Mouse (Mus musculus) large intestine, adult 2 months (tissue): ENCODE results near the gene Schip1. TPM values are rescaled to one million over a fixed set of nuclear protein-coding genes. Genes with fewer than 3 reads are reported as not detected.

ENCODE experiments used
- DNase-seq: peaks from one replicate; pipeline ENCODE4 v3.0.0-alpha.2; 2012; ENCODE audit warnings: low read depth, low spot score
- WGBS: fragments of 180-500 bp; shearing (Covaris S2); methylation state at CpG from one replicate; pipeline ENCODE4 v1.1.7; 2018; 5-methylcytosine and 5-hydroxymethylcytosine counted together
- polyA plus RNA-seq: library from polyadenylated mRNA; depleted of rRNA; stranded (reverse); fragments of >200 nt; gene quantifications from 2 replicates; pipeline ENCODE4 v1.2.3, GENCODE M21; 2012

The Schip1 gene
- polyA plus RNA-seq, 1 experiment = 5.9 TPM

DNA sequence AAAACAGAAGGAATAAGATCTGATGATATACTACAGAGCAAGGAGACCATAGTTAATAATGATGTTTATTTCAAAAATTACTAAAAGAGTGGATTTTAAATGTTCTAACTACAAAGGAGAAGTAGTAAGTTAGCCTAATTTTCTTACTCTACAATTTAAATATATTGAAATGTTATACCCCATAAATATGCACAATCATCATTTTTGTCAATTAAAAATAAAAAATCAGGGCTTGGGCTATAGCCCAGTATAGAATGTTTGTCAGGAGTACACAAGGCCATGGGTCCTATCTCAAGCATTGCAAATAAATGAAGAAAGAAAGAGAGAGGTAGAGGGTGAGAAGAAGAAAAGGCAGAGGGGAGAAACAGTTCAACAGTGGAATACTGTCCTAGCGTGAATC lies 387.0 kb downstream of the Schip1 start:
- DNase-seq = no peak
- 96% methylated on average over 1 of the region's 1 CpGs for WGBS

DNA sequence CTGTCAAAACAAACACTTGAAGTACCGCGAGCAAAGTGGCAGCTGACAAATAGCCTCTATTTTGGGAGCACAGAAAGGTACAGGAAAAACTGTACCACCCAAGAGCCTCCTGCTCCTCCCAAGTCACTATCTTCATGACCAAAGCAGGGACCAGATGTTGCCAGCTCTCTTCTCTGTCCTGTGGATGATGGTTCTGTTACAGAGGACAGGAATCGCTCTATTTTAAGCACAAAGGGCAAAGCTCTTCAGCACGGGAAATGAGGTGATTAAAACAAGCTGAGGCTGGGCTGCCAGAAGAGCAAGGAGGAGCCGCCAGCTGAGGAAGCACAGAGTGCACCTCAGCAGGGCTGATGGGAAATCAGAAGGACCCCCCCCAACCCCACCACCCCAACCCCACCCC lies 388.7 kb downstream of the Schip1 start:
- no peak for DNase-seq
- WGBS = 12% methylated on average over 5 of the region's 5 CpGs

DNA sequence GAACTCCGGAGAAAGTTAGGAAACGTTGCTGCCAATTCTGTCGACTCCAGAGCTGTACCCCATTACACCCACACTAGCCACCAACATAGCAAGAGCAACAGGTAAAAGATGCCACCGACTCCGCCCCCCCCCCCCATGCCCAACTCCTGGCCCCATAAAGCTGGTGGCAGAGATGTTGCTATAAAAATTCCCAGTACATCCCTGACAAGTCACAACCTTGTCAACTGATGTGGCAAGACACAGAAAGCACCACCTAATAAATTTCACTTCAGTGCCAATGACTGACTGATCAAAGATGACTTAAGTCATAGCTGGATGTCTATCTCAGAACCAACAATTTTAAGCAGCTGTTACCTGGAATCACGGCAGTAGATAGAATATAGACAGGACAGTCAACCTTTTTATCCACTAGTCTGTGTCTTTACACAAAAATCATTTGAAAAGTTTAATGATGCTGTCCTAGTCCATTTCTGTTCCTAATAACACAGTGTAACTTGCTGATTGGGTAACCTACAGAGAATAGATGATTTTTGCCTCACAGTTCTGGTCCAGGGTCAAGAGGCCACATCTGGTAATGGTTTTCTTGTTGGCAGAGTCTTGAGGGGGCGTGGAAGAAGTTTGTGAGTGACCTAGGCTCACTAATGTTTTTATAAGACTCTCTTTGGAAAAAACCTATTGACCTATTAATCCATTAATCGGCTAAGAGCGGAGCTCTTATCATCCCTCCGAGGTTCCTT lies 389.3 kb downstream of the Schip1 start:
- 72% methylated on average over 10 of the region's 10 CpGs for WGBS
- DNase-seq = no peak

DNA sequence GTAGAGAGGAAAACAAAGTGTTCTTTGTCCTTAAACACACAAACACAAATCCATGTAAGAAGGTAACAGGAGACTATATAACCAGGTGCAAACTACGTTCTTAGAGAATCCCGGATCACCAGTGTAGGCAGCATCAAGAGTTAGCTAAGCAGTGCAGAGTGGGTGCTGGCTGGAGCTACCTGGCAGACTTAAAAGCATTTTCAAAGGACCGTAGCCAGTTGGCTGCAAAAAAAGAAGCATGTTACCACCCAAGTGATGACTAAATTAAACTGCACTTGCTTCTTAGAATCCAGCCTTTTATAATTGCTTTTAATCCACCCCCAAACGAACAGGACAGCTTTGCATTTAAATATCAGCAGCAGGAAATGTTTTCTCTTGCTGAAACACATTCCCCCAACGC lies 402.0 kb downstream of the Schip1 start:
- no peak for DNase-seq
- WGBS = 55% methylated on average over 5 of the region's 5 CpGs

DNA sequence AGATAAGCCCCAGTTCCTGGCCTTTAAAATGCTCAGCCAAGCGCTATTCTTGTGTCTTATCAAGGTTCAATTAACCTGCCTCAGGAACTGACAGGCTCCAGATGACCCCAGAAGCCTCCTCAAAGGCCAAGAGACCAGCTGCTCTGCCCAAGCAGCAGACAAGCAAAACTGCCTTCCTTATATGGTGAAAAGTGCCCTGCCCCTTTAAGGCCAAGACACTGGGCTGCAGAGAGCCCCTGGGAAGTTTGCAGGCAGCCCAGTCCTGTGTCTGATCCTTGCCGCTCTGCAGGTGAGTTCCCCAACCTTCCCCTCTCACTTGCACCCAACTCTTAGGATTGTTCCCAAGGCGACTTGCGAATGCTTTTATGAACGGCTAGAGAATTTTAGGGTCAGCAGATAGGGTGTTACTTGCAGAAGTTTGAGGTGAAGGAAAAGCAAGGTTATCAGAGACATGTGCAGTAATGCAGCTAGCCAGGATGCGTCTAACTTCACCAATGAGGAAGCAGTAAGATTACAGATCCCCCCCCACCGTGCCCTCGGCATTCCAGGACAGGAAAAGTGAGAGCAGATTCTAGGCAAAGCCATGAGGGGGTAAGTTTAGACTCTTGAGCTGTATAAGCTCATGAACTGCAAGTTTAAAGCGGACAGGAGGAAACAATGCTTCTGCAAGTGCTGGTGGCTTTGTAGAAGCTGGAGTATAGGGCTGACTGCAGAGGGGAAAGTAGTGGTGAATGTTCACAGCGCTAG lies 403.5 kb downstream of the Schip1 start:
- WGBS = 5% methylated on average over 10 of the region's 10 CpGs
- DNase-seq = no peak

DNA sequence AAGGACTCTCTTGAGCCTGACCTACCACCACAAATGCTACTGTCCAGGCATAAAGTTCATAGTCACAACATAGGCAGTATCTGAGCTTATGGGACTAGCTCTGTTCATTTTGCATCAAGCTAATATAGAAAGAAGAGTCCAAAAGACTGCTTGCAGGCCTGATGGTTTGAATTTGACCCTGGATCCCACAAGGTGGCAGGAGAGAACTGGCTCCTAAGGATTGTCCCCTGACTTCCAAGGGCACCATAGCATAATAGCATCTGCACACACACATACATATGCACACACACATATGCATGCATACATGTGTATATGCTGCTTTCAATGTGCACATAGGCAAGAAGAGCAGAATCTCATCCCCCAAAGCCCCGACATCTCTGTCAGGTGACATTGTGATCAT lies 405.0 kb downstream of the Schip1 start:
- no peak for DNase-seq
- WGBS = 58% methylated on average over 1 of the region's 1 CpGs

DNA sequence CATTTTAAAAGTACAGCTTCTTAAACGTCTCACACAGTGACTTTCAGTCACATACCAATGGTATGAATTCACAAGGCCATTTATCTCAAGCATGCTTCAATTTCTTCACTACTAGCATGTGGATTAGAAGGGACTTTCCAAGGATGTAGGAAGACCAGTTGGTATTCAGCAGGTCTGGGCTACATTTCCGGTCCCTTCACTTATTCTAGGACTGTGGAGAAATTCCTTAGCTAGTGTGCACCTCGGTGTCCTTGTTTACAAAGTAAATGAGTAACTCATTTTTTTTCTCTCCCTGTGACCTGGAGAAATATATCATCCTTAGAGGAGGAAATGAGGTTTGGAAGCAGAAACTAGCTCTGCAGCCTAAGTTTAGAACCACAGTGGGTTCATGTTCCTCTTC lies 405.5 kb downstream of the Schip1 start:
- DNase-seq = no peak
- 17% methylated on average over 3 of the region's 3 CpGs for WGBS

DNA sequence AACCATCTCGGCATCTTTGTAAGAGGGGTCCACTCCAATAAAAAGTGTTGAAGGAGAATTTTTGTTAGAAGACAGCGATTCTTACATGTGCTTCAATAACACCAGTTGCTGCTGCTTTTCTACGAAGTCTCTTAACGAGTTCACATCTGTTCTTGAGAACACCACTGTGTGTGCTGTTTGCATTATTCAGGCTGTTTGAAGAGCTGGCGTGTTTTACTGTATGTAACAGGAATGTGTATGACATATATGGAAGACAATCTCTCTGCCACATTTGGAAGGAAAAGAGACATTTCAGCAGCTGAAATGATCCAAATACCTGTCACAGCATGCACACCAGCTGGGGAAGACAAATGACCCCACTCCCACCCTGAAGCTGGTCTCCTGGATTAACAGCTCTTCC lies 406.0 kb downstream of the Schip1 start:
- 51% methylated on average over 5 of the region's 5 CpGs for WGBS
- DNase-seq = no peak

DNA sequence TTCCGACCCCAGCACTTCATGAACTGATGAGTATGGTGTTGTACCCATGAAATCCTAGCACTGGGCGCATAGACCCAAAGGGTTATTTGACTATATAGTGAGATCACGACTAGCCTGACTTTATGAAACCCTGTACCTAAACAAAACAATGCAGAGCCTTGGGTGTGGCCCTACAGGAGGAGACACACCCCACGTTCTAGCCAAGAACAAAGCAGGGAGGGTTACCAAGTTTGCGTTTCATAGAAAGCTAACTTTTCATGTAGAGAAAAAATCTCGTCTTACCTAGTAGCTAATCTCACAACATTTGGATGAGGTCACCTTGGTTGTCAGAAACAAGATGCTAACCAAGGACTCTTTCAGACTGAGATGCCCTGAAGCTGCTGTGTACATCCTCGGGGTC lies 411.7 kb downstream of the Schip1 start:
- no peak for DNase-seq
- 69% methylated on average over 7 of the region's 7 CpGs for WGBS

DNA sequence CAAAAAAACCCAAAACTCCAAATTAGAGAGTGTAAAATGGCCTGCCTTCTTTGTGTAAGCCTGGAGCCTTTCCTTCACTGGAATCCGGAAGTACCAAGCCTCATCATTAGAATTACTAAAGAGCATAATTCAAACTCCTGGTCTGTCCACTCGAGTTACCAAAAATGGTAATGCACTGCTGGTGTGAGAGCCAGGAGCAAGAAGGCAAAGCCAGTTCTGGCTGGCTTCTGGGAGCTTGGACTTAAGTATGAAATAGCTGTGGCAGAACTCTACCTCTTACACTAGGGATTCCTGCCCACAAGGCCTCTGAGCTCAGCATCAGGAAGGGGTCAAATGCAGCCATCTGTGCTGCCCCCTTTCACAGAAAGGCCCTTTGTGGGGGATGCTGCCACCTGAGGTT lies 412.9 kb downstream of the Schip1 start:
- 60% methylated on average over 2 of the region's 2 CpGs for WGBS
- no peak for DNase-seq

DNA sequence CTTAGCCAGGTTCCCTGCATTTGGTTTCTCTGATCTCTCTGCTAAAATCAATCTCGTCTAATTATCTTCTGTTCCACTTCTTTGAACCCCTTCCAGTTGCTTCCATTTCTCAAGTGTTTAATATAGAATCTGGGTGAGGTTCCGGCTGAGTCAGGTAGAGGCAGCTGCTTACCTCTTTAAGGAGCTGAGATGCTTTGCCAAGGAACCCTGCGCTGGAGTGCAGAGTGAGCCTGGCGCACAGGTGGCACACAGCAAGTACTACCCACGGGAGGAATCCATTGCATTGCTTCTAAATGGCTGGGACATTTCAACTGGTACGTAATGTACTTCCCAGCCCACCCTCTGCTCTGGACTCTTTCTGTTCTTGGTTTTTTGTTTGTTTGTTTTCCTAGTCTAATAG lies 414.7 kb downstream of the Schip1 start:
- 84% methylated on average over 6 of the region's 6 CpGs for WGBS
- DNase-seq = no peak

DNA sequence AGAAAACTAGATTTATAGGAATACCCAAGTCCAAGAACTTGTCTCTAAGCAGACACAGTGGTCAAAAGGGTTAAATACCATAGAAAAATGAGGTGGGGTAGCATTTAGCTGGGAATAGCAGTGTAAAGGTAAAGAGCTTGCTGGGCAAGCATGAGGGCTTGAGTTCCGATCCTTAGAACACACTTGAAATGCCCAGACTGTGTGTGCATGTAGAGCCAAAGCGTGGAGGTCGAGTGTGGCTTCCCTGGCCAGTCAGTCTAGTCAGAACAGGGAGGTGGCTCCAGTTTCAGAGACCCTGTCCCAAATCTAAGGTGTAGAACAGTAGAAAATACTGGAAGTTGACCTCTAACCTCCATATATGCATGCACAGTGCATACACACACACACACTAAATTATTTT lies 418.9 kb downstream of the Schip1 start:
- DNase-seq = no peak
- 93% methylated on average over 3 of the region's 3 CpGs for WGBS

DNA sequence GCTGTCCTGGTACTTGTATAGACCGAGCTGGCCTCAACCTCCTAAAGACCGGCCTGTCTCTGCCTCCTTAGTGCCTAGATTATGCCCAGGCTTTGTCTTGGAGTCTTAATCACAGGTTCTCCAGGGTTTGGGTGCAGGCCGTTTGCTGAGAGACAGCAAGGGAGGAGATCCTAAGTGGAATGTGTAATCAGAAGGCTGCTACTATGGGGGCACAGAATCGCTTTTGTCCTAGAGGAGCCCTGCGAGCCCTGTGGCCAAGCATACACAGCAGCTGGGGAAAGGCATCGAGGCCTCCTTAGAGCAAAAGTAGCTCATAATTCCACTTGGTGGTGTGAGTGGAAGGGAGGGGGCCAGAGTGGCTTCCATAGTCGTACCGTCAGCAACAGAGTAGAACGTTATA lies 419.4 kb downstream of the Schip1 start:
- 91% methylated on average over 9 of the region's 9 CpGs for WGBS
- DNase-seq = no peak

DNA sequence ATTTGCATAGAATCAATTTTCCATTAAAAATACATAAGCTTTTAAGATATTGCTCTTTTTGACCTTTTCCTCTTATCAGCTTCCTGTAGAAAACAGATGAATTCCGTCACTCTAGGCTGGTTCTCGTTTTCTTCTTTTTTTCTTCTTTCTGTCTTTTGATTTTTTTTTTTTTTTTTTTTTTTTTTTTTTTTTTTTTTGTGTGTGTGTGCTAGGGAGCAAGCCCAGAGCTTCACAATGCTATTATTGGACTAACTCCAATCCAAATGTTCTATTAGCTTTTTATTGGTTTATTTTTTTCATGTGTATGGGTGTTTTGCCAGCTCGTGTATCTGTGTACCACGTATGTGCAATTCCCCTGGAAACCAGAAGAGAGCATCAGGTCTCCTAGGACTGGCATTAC lies 420.0 kb downstream of the Schip1 start:
- DNase-seq = no peak
- WGBS = 77% methylated on average over 4 of the region's 4 CpGs

DNA sequence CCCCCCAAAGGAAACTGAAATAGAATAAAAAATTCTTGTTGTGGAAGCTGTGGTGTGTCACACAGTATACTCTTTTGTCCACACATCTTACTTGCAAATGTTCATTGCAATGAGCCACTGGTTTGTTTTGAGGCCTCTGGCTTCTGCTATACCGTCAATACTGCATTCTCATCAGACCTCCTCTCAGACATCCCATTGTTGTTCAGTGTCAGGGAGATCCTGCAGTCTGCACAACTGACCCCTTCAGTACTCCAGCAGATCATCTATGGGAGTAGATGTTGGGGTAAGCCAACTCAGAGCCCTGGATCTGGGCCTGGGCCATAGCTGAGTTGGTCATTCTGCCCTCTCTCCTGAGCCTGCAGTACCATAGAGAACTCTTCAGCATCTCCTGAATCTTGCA lies 423.0 kb downstream of the Schip1 start:
- 76% methylated on average over 1 of the region's 1 CpGs for WGBS
- no peak for DNase-seq

DNA sequence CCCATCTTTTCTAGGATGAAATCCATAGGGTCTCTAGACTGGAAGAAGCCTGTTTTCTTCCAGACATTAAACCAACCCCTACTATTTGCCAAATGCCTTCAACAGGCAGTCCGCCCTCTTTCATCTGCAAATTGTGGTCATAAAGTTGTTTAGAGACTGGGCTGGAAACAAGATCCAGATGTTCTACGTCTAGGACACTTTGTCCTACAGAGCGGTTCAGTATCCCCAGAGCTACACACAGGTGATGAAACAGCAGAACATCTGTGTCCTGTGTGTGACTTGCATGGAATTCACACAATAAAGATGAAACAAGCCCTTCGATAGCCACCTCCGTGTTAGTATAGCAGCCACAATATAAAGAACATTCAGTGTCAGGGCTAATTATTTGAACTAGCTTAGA lies 423.7 kb downstream of the Schip1 start:
- 20% methylated on average over 5 of the region's 5 CpGs for WGBS
- no peak for DNase-seq

DNA sequence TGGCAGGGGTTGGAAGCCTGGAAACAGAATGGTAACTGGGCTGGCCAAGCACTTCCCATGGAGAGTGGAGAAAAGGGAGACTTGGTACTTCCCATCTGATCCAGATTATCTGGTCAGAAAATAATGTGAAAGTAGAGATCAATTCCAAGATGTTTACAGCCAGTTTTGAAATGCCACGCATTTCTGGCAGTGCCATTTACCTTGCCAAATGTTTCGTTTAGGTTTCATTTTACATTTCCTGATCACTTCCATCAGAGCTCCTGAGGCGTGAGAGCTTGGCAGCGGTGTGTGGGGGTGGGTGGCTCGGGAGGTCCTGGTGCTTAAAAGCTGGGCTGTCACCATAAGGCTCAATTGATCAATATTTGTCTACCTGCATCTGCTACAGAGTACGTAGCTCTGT lies 426.9 kb downstream of the Schip1 start:
- DNase-seq = no peak
- WGBS = 85% methylated on average over 6 of the region's 6 CpGs

DNA sequence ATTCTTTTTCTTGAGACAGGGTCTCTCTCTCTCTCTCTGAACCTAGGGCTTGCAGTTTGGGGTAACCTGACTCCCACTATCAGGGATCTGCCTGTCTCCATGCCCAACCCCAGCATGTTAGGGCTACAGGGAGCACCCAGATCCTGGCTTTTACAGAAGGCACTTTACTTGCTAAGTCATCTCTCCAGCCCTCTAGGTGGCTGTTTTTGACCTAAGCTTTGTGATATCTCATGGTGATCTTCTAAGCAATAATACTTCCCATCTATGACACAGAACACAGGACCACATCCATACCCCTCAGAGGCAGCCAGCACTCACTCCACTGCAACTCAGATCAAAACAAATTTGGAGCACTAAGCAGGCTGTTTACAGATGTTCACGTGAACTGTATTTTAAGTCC lies 427.5 kb downstream of the Schip1 start:
- 72% methylated on average over 1 of the region's 1 CpGs for whole genome bisulfite sequencing
- no peak for DNase-seq

DNA sequence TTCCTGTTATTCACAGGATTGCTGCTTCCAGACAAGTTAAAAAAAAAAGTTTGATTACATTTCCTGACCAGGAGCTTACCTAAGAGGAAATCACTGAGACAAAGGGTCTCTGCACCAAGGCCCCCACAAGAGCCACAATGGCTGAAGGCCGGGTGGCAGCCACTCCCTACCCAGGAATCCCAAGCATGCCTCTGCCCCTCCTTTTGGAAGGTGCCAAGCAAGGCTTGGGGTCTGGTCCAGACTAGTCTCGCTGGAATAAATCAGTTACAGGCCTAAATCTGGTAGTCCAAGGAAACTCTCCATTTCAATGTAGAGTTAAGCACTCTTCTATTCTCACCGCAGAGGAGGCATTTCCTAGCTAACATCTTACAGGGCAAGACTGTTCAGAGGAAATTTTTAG lies 427.9 kb downstream of the Schip1 start:
- 35% methylated on average over 3 of the region's 3 CpGs for WGBS
- DNase-seq = no peak

DNA sequence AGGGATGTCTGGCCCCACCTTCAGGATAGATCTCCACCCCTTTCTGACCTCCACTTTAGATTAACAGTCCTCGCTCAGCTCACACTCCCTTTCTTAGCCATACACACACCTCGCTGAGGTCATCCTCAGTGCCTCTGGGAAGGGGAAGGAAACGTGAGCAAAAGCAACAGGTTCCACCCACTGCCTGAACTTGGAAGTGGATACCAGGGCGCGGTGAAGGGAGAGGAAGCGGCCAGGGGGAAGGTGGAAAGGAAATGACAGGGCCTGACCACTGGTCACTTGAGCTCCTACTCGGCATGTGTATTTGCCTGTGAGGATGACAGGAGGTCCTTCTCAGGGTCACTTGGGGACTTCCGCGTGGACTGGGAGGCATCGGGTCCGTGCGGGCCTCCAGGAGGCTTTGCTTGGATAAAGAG lies 428.6 kb downstream of the Schip1 start:
- DNase-seq = peak; percentile 73
- WGBS = under 1% methylated on average over 12 of the region's 12 CpGs

DNA sequence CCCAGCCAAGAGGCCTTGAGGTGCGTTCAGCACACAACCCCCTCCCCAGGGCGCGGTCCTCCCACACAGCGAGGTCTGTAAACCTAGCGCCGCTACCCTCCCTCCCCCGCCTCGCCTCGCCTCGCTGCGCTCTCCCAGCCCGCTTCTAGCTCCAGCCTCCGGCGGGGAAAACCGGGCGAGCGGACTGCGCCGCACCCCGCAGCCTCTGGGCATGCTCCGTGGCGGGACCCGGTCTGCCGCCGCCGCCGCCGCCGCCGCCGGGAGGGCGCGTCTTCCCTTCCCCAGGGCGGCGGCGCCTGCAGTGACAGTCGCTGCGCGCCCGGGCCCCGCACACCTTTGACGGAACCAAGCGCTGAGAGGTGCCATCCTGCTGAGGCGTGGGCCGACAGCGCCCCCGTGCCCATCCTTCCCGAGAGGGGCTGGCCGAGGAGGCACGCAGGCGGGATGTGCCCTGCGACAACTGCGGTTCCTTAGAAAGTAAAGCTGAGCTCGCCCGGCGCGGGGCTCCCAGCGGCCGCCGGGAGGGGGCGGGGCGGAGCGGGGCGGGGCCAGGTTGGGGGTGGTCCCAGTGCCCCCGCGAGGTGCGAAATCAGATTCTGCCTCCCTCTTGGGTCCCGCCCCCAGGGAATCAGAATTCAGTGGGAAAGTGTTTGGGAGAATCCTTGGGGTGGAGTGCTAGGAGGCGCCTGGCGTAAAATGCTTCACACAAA lies 429.1 kb downstream of the Schip1 start:
- DNase-seq = no peak
- WGBS = 1% methylated on average over 70 of the region's 70 CpGs
